Mouse (Mus musculus) G1E-ER4 (cell line): ENCODE measurements around the gene Ermap. TPM values are rescaled to one million over a fixed set of nuclear protein-coding genes. Genes with fewer than 3 reads are reported as not detected.
A peak's percentile ranks its signal among the peaks of the same experiment; 100 is the strongest.

Experiments used
- GATA1 ChIP-seq: IDR thresholded peaks from one replicate; pipeline ENCODE4 v1.8.0; 2012; ENCODE audit warnings: low read length, inconsistent platforms
- polyA plus RNA-seq: library from polyadenylated mRNA; stranded (reverse); fragments of >175 nt; gene quantifications from 2 replicates; pipeline ENCODE4 v1.2.3, GENCODE M21; 2012

The Ermap gene
- polyA plus RNA-seq, 1 experiment = 88.5 TPM

DNA sequence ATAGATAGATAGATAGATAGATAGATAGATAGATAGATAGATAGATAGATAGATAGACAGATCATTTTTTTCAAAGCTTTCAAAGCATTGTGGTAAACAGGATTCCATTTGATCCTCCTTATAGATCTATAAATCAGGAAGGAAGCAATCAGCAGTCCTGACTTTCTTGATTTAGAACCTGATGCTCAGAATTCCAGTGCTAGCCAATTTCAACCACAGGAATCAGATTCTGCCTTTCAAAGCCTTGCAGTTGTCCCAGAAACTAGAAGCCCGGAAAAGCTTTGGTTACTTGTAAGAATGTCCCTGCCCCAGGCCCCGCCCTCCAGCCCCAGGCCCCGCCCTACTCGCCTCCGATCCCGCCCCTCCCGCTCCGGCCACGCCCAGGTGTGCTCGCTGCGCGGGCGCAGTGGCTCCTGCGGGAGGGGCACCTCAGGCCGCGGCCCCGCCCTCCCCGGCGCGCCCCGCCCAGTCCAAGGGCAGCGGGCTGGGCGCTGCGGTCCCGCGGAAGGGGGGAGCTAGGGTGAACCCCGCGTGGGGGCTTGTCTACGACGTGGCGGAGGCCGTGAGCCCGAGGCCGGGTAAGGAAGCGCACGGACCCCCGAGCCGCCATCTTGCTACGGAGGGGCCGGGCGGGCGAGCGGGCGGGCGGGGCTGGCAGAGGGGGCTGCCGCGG, 5.2 kb upstream of the Ermap start, which contains the start of gene Svbp:
Gene Svbp, plus strand, starts transcription at position 398 of the 673 bp plus-strand sequence.
- no peak for TF ChIP-seq GATA1

DNA sequence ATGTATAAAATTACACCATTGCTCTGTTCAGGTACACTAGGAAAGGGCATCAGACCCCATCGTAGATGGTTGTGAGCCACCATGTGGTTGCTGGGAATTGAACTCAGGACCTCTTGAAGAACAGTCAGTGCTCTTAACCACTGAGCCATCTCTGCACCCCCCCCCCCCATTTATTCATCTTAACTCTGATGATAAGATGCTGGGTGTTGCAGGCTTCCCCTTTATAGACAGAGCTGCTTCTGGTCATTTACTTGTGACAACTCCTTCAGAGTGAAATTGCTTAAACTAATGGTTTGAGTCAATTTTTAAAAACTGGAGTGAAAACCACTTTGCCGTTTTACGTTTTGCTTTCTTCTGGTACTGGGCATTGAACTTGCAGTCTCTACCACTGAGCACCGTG, 2.9 kb upstream of the Ermap start:
- no peak for TF ChIP-seq GATA1

DNA sequence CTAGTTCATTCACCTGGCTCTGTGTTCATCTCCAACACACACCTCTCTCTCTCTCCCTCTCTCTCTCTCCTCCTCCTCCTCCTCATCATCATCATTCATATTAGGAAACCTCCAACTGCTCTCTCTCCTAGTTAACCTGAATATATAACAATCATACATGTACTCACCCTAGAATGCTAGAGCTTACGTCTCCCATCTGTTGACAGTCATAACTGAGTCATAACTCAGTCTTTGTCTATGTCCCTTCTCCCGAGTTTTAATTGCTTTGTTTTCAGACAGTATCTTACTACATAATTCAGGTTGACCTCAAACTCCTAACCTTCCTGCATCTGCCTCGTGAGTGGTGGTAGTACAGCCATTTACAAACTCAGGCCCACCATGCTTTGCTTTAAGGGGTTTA, 1.5 kb upstream of the Ermap start:
- TF ChIP-seq GATA1 = no peak

DNA sequence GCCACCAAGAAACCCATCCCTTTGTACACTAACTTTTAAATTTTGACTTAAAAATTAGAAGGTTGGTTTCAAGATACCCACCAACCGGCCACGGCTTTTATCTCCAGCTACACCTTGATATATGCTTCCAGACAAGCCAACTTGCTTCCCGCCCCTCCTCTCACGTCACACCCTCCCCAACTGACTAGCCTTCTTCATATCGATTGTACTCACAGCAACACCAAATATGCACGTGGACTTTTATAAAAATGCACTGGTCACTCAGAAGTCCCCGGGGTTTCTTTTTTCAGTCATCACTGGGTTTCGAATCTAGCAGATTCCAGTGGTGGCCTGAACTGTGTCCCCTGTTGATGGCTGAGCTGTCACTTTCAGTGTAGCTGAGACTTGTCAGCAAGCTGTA, 807 bp upstream of the Ermap start:
- peak; percentile 68 for TF ChIP-seq GATA1

DNA sequence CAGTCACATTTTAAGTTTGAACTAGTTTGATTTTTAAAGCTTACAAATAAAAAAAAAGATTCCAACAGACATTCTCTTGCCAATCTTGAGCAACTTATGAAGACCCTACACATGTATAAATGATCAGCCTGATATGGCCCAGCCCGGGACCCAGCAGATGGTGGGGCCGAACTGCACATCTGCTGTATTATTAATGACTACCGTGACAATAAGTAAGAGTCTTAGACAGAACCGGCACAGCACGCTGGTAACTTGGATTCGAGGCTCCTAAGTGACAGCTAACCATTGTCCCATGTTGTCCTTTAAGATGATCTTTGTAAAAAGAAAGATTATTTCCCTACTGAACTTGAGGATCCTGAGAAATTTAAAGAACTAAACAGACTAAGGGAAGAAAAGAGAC, 419 bp downstream of the Ermap start:
- no peak for TF ChIP-seq GATA1

DNA sequence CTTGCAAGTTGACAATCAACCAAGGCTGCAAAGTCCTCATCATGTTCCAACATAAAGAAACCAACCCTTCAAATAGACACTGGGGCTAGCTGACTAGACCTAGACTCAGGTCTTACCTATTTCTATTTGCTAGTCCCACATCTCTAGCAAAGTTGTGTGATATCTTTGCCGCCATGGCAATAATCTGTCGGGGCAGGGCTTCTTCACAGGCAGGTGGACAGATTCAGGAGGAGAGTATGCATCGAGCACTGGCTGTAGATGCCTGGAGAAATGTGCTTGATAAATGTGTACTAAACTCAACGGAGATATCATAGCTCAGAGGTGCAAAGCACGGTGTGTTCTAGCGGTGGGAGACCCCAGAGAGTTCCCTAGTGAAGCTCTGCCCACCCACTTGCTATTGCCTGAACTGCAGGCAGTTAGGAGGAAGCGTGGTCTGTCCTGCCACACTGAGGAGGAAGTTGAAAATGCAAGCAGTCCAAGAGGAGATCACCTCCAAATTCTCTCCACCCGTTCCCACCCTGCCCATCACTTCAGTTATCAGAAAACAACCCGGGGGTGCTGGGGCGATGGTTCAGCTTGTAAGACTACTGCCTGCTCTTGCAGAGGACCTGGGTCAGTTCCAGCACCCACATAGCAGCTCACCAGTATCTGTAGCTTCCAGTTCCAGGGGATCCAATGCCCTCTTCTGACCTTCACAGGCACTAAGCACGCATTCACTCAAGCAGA, 1.6 kb downstream of the Ermap start:
- no peak for TF ChIP-seq GATA1

DNA sequence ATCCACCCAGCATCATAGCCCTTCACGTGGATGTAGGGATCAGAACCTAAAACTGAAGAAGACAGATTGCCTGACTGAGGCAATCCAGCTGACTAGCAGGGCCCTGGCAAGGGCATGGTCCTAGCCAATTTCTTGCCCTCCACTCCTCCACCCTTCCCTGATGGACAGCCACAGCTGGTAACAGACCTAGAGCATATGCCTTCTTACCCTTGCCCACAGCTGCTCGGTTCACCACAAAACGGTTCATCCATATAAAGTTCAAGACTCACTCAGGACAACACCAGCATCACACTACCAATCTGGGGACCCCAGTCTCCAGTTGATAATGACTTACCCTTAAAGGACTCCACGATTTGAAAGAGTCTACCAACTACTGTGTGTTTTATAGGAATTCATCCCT, 4.0 kb downstream of the Ermap start:
- no peak for TF ChIP-seq GATA1

DNA sequence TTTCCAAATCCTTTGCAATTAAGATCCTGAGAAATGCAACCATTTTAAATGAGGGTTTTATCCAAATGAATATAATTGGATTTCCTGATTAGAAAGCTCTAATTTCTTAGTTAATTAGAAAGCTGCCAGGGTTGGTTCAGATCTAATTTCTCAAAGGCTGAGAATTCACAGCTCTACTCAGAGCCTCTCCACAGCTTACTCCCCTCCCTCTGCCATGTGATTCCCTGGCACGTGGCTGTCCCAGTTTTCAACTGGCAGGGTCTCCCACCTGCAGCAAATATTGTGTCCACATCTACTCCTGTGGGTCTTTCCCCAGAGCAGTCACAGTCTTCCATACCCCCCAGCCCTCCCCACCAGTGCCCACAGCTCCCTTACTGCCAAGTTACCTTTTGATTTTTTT, 6.3 kb downstream of the Ermap start:
- no peak for TF ChIP-seq GATA1

DNA sequence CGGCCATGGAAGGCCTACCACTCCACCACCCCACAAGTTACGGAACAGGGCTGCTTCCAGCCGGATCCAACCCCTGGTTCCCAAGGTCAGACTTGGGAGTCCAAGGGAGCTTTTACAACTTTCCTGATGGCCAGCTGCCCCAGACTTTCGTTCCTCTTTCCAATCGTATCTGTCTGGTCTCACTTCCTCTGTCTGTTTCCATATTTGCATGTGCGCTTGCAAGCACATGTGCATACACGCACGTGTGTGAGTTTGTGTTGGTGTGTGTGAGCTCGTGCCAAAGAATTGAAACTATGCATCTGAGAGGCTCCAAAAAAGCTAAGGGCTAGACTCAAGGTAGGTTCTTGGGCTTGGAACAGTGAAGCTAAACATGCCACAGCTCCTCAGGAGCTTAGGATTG, 8.4 kb downstream of the Ermap start:
- no peak for TF ChIP-seq GATA1

DNA sequence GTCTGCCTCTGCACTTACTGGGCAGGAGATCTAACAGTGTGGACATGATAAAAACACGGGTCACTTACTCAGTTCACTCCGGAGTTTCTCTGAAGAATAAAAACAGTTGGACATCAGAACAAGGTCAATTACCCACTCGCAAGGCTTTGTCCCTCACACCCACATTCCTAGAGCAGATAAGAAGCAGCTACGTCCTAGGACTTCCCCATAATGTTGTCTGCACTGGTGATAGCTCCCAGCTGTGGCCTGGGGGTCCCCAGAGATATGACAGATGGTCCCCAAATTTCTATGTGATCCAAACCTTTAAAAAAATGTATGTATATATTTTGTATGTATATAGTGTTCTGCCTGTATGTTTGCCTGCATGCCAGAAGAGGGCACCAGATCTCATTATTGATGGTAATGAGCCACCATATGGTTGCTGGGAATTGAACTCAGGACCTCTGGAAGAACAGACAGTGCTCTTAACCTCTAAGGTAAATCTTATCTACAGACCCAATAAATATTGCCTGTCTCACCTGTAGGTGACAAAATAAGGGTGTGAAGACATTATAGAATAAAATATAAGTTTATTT, 9.6 kb downstream of the Ermap start:
- no peak for TF ChIP-seq GATA1

DNA sequence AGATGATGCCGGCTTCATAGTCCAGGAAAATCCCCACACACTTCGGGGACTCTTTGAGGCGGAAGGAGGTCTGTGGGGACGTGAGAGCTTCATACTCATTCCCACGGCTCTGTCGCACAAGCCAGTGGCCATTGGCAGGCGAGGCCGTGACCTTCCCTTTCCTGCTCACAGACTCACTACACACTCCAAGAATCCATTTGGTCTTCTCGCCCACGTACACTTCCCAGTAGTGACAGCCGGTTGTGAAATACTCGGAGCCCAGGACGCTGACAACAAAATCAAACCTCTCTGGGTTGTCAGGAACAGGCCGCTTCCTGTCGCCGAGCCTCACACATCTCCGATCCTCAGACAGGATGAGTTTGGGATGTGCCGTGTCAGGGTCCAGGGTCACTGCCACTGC, 11.5 kb downstream of the Ermap start:
- no peak for TF ChIP-seq GATA1

DNA sequence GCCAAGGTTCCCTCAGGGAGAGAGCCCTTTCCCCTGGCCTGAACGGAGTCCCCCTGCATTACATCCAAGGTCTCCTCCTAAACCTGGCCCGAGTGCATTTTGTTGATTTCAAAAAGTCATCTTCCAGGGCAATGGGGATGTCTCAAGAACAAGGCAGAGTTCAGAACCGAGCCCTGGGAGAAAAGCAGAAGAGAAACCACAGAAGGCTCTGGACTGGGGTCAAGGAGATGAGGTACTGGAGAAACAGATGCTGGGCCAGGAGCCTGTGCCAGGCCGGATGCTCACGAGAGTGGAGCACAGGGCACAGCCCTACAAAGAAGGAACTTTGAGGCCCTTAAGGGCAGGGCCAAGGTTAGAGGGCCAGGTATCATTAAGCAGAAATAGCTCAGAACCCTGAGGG, 12.1 kb downstream of the Ermap start:
- TF ChIP-seq GATA1 = no peak

DNA sequence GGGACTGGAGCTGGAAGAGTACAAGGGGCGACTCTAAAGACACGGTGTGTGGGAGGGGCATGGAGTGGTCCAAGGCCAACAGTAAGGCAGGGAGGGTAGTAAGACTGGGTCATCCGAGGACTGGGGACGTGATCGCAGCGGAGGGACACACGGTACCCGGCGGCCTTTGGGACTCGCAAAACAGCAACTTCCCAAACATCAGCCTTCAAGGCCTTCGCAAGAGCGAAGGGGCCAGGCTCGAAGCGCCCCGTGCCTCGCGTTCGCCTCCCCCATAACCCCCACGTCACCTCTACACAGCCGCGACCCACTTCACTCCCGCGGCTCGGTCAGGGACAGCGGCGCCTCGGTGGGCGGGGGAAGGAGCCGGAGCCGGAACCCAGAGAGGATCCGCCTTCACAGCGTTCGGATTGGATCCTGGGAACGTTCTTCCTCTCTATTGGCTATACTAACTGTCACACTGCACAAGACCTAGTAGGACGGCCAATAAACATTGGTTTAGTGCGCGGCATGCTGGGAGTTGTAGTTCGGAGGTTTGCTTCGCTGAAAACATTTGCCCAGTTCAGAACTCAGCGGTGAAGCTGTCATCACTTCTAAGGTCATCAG, 15.9 kb downstream of the Ermap start, which contains the start of gene Zfp691:
Gene Zfp691, minus strand, starts transcription at position 345 of the 603 bp plus-strand sequence.
- TF ChIP-seq GATA1 = no peak

DNA sequence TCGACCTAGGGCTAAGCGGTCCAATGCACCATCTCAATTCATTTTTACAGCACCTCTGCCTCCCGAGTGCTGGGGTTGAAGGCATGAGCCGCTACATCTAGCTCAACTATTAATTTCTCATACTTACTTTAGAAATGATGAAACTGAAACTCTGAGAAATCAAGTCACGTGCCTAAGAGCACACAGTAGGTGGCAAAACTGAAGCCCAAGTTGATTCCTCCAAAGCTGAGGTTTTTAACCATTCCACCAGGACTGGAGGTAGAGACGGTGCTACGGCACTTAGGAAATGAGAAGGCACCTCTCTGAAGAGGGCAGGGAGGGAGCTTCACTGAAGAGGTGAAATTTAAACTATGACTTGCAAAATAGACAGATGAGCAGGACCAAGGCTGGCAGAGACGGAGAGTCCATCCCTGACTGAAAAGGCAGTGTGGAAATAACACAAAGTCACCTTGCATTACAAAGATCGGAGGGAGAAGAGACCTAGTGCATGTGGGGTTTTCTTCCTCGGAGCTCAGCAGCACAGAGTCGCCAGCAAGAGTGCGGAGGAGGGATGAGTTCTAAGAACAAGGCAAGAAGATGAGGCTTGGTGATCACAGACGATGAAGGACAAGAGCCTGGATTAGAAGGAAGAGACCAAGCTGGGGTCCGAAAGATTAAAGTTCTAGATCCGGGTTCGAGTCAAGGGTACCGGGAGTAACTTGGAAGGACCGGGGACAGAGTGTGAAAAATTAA, 16.7 kb downstream of the Ermap start:
- no peak for TF ChIP-seq GATA1

DNA sequence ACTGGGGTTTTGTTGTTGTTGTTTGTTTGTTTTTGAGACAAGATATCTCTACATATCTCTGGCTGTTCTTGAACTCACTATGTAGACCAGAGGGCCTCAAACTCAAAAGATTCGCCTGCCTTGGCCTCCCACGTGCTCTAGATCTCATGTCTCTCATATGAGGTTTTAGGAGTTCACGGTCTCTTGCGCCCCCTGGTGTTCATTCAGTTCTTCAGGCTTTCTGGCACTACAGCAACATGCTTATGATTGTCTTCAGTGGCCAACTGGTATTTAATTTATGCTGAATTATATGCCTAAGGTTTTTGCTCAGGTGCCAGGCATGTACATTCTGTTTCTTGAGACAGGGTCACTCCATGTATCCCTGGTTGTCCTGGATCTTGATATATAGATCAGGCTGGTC, 22.1 kb downstream of the Ermap start:
- TF ChIP-seq GATA1 = no peak

DNA sequence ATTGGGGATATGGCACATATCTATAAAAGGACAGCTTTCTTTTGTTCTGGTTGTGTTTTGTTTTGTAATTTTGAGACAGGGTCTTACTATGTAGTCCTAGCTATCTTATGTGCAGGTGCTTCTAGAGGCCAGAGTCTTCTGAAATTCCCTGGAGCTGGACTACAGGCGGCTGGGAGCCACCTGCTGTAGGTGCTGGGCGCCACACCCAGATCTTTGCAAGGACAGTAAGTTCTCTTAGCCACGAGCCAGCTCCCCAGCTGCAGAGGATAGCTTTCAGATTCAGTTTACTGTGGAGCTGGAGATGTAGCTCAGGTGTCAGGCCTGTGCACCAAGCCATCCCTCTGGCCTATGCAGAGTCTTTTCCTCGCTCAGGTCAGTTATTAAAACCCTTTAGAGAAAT, 22.7 kb downstream of the Ermap start:
- no peak for TF ChIP-seq GATA1
